Mouse (Mus musculus): ENCODE measurements at regions not wholly inside any gene's neighbourhood (a gene's known extent, or its start where the extent isn't known, plus 50 kb on each side); places are given as distances from the start of the nearest gene placed in this dataset.

DNA sequence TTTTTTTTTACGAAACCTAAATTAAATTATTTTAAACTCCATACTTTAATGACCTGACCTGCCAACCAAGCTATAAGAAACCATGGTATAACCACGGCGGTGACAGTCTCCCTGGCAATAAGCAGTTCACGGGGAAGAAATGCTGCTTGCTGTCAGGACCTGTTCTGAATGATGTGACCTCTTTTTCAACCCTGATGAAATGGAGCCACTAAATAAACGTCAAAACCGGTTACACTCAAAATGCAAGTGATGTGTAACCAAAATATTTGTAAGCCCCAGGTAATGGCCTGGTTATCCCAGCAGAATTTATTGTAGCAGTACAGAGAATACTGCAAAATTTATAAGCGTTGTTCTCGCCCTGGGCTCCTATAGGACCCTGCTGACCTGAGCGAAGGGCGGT lies 111.4 kb downstream of the Mis18a start:
- DNase-seq (ENCODE audit: low spot score in 2 of 2) = no peak

DNA sequence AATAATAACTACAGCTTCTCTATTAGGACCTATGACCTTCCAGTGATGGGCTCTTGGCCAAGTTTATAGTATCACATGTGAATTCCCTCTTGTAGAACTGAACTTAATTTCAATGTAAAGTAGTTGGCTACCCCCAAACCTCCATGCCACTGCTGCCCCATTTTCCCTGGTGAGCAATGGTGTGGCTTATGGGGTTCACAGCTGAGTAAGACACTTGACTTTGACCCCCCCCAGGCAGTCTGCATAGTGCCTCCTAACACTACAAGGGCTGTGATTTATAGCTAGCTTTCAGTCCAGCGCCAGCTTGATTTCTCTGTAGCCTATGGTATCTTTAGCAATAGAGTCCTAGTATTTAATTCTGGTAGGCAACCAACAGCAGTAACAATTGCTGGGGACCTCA lies 113.1 kb downstream of the Mis18a start:
- no peak for DNase-seq (ENCODE audit: low spot score in 2 of 2)

DNA sequence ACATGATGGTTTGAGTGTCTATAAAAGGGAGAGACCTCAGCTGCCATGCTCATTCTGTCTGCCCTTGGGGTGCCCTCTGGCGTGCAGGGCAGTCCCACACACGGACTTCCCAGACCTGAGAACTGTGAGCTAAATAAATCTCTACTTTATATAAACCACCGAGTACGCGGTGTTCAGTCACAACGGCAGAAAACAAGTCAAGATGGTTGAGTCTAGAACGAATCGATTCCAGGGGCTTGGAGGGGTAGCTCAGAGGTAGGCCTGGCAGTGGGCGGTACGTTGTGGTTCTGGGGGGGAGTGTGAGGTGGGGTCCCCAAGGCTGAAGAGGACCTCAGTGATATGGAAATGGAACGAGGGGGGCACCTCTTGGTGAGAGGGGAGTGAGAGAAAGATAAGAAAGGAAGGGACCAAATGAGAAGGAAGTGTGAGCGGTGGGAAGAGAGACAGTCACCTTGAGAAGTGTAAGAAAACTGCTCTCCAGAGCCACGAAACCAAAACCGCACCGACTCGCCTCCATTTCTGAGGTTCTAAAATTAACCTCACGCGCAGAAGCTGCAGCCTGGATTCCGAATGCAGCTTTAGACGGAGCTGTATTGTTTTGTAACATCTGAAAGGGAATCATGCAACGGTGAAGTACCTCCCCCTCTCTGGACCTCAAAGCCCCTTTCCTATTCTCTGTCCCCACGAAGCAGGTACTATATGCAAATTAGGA lies 117.0 kb downstream of the Mis18a start:
- no peak for DNase-seq (ENCODE audit: low spot score in 2 of 2)

DNA sequence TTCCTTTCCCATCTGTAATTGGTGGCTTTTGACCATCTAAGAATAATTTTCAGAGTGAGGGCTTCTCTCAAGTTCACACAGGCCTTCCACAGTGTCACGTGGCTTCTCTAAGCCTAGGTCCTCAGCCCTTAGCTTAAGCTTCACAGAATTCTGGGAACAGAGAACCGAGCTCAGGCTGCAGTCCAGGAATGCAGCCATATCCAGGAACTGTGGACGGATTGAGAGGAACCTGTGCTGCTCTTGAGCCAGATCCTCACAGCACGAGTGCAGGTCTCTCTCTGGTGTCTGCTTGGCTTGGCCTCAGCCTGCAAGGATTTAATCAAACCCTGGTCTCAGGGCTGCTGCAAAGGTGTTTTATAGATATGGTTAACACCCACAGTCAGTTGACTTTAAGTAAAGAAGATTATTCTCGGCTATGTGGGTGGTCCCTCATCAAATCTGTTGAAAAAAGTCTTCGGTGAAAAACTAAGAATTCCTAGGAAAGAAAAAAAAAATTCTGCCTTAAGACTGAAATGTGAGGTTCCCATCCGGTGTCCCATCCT lies 127.8 kb downstream of the Mis18a start:
- DNase-seq (ENCODE audit: low spot score in 2 of 2) = no peak

DNA sequence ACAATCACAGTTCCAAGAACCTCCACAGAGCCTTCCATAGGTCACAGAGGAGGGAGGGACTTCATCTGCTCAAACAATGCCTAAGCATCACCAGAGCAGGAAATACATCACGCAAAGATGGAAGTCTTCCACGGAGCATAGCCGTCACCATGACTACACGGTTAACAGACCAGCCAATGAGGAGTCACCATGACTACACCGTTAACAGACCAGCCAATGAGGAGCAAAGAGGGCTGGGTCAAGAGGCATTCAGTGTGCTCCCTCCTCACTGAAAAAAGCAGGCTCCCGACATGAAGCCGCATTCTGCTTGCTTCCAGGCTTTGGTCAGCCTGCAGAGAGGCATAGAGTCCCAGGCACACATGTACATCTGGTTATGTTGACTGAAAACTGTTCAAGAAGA lies 128.5 kb downstream of the Mis18a start:
- DNase-seq (ENCODE audit: low spot score in 2 of 2) = no peak

DNA sequence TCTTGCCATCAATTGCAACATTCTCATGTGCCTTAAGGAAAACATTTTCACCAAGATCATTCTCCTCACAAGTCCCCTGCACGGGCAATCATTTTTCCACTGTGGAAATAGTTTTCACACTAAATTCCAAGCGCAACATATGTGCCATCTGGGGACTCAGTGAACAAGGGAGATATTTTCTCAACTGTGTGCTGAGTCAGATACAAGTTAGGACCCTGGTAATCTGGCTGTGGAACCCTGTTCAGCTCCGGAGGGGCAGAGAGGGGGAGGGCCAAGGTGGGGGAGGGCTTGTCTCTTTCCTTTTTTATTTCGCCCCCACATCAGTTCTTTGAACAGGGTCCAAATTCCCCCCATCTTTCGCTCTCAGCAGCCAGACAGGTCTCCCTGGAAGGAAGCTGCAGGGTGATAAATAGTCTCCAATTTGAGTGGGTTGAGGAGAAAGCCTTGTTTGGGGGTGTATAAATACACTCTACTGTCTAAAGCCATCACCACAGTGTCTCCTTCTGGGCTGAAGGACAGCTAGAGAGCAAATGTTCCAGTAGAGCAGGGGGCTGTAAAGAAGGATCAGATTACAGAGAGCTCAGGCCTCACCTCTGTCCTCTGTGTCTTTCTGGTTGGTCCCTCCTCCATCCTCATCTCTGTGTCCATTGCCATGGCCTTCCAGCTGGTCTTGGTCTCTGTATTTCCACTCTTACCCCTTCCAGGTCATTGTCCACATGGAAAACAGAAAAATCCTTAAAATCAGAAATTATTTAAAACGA lies 134.3 kb downstream of the Mis18a start:
- no peak for DNase-seq (ENCODE audit: low spot score in 2 of 2)

DNA sequence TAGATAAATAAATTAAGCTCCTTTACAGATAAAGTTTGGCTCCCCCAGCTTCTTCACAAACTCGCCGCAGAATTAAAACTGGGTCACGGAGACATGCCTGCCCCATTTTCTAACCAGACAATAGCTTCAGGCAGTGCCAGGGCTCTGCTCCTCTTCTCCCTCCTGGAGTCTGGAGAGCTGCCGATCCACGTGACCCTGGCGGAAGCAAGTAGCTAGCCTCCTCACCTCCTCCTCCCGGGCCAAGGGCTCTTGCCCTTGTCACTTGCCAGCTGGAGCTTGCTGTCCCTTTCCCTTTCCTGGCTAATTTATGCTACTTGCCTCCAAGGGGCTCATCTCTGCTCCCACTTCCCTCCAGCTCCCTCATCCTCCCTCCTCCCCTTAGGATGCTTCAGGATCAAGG lies 142.0 kb downstream of the Mis18a start:
- DNase-seq (ENCODE audit: low spot score in 2 of 2) = no peak

DNA sequence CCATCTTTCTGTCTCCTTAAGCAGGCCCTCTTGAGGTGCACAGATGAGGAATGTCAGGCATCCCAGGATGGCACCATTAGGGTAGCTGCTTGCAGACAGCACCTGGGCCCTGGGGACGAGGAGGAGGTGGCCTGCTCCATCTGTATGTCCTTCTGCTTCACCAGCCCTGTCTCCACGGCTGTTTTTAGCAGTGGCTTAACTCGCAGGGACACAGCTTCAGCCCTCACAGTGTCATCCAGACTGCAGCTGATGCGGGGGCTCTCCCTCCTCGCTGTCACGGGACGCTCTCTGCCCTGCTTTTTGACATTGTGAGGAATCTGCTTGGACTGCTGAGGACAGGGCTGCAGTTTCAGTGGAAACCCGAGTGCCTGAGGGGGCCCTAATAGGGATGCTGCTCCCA lies 146.8 kb downstream of the Mis18a start:
- no peak for DNase-seq (ENCODE audit: low spot score in 2 of 2)

DNA sequence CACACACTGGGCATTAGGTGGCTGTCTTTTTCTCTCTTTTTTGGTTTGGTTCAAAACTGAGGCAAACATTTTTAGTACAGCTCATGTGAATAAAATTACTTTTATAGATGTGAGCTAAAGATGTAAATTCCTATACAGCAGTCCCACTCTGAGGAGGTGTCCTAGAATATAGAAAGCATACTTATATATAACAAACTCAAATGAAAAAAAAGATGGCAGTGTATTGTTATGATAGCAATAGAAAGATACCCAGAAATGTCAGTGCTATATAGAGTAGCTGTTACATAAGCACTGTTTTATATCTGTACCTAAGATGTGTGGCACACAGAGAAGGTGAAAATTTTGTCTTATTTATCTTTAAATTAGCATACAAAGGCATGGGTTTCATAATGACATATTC lies 156.1 kb downstream of the Mis18a start:
- no peak for DNase-seq (ENCODE audit: low spot score in 2 of 2)

DNA sequence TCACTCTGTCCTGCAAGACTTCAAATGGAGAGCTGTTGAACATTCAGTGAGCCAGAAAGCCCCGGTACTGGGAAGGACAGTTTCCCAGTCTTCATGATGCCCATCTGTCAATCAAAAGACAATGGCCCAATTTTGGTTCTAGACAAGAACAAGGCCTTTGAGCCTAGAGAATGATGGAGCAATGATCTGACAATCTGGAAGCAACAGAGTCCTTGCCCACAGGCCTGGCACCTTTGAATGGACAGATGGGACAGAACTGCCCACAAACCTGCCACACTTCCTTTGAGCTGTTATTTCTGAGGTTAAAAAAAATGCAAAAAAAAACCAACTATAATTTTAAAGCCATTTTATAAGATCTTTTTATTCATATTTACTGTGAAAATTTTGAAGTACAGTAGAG lies 157.4 kb downstream of the Mis18a start:
- DNase-seq (ENCODE audit: low spot score in 2 of 2) = no peak

DNA sequence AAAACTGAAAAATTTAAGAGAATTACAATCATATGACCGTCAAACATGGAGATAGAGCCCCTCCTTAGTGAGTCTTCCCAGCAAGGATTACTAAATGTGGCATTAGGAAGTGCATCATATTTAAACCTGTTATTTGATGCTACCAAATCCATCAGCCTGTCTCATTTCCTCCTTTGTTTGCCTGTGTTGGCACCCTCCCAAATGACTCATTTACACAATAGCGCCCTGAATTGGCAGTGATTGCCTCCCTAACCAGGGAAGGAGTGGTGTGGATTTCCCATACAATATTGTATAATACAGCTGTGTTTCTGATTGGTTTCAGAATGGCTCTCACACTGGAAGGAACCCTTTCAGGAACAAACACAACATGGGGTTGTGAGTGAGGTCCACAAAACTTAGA lies 162.0 kb downstream of the Mis18a start:
- DNase-seq (ENCODE audit: low spot score in 2 of 2) = no peak

DNA sequence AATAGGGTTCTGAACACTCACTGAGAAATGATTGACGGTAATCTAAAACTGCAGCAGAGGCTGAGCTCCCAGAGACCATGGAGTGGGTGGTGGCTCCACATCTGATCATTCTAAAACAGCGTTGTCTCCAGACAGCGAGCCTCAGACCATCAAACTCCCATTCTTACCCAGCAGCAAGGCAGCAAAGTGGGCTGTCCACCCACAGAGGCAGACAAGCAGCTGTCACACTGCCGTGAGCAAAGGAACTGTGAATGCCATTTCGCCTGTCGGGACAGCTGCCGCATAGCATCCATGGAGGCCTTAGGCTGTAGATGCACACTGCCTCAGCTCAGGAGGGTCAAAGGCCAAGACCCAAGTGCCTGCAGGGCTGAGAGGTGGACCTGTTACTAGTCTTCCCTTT lies 167.3 kb downstream of the Hunk start:
- no peak for DNase-seq (ENCODE audit: low spot score in 2 of 2)

DNA sequence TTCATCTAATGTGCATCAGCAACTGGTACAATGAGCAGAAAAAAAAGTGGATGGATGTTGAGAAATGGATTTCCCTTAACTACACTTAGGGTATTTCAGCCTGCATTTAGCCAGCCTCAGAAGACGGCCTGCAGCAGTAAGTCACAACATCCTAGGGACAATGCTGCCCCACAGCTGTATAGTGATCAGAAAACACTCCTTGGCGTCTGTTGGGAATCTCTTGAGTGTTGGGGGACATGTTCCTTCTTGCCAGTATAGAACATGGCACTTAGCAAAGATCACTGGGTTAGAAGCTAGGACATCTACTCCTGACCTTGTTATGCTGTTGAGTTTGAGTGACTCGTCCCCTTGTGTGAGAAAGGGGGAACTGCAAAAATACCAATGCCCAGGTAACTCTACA lies 165.2 kb downstream of the Hunk start:
- no peak for DNase-seq (ENCODE audit: low spot score in 2 of 2)

DNA sequence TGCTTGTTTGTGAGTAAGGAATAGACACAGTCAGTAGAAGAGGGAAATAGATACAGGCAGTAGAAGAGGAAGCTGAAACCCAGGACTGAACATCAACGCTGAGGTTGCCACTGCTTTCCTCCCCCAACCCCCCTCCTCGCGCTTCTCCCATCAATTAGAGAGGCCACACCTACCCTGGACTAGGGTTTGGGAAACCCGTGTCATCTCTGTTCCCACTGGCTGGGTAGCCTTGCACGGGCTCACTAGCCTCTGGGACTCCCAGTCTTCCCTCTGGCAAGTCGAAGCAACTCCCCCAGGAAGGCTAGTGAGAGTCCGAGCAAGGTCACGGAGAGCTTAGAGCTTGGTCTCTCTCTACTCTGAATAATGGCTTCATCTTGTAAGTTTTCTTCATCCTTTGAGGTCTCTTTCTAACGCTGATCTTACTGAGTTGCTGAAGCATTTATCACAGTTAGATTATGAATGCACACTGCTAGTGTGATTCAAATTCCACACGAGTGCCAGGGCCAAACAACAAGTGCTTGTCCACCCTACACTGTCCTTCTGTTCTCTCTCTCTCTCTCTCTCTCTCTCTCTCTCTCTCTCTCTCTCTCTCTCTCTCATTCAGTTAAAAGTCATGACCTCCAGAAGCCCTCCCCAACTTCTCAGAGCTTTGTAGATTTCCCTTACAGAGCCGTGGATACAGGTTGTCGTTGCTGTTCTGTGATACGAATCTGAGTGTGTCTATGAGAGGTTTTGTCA lies 164.4 kb downstream of the Hunk start:
- no peak for DNase-seq (ENCODE audit: low spot score in 2 of 2)
